Mouse (Mus musculus): ENCODE results near the gene Irak1. TPM values are rescaled to one million over a fixed set of nuclear protein-coding genes. Genes with fewer than 3 reads are reported as not detected.

The Irak1 gene
- 51.8 and 61.0 TPM in 2 replicates for polyA plus RNA-seq (2014; fragmentation: Nextera tagmentation; extraction: Ambion mirVana)

- Histone ChIP-seq H3K4me2 (peak within 1 kb of the TSS; percentile 78), H3K9ac (ENCODE audit: low read depth, low read length) (peak within 1 kb of the TSS; percentile 85), H3K27ac (ENCODE audit: low read depth, low read length) (peak within 1 kb of the TSS; percentile 77), H3K4me3 (ENCODE audit: low read depth, low read length) (peak within 1 kb of the TSS; percentile 70), H3K9me3 (ENCODE audit: control insufficient read depth, low read length) (no peaks in the 10 kb centered on the region), H3K36me3 (ENCODE audit: control insufficient read depth, insufficient read depth, low read length) (0 out of 2 replicates have a peak, but pooled peaks cover 6% of the 10 kb centered on the region), H3K4me1 (replicated peaks; ENCODE audit: control insufficient read depth, insufficient read depth, low read length) (no peaks in the 10 kb centered on the region; the same call in 1 of the 2 replicates), H3K27me3 (replicated peaks; ENCODE audit: control insufficient read depth, insufficient read depth, low read length) (peaks cover 12% of the 10 kb centered on the region)
- WGBS = 15% methylated on average over 66 of the region's 72 CpGs
- DNase-seq (ENCODE audit: low spot score) = peak; percentile 72
- peak; percentile 87 for ATAC-seq (replicated peaks; ENCODE audit: low FRiP score)
These were observed at the start of gene Irak1 for GRCm38 (mm10) chrX:74023188-74024049. Gene Irak1 (minus strand): TSS chrX:74023918.

DNA sequence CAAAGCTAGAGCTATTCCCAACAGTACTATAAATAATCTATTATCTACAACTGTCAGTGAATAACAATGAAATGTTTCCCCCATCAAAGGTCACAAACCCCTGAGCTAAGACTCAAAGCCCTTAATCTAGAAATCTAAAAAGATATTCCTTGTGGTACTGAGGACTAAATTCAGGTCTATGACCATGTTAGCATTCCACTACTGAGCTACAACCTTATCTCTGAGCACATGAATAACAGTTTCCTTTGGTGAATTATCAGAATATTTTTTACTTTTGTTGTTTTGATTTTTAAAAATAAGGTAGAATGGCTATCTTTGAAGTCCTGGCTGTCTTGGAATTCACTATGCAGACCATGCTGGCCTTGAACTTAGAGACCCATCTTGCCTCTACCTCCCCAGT, 47.1 kb upstream of the Irak1 start:
- Histone ChIP-seq H3K4me1 (replicated peaks; ENCODE audit: control insufficient read depth, insufficient read depth, low read length) (no peaks in the 10 kb centered on the region), H3K4me3 (ENCODE audit: low read depth, low read length) (no peak overlapping the region), H3K4me2 (no peak overlapping the region), H3K27ac (ENCODE audit: low read depth, low read length) (no peak overlapping the region), H3K36me3 (ENCODE audit: control insufficient read depth, insufficient read depth, low read length) (no peaks in the 10 kb centered on the region), H3K9me3 (ENCODE audit: control insufficient read depth, low read length) (no peaks in the 10 kb centered on the region), H3K9ac (ENCODE audit: low read depth, low read length) (no peak overlapping the region), H3K27me3 (replicated peaks; ENCODE audit: control insufficient read depth, insufficient read depth, low read length) (0 out of 2 replicates have a peak, but pooled peaks cover 2% of the 10 kb centered on the region)
- no peak for ATAC-seq (replicated peaks; ENCODE audit: low FRiP score)
- no peak for DNase-seq (ENCODE audit: low spot score)

DNA sequence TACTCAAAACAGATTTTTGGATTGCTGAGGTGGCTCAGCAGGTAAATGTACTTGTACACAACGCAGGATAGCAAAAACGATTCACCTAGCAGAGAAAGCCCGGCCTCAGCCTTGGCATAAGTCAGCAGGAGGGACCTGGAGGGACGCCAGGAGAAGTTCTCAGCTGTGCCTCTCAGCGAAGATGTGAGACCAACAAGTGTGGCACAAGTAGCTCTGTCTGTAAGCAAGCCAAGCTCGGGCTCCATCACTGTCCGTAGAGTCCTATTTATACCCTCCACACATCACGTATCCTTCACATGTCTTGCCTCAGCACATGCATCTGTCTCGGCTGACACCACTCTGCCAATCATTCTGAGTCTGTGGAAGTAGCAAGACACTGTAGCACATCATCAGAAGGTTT, 44.2 kb upstream of the Irak1 start:
- no peaks in the 10 kb centered on the region for H3K36me3 ChIP-seq (ENCODE audit: control insufficient read depth, insufficient read depth, low read length)
- no peaks in the 10 kb centered on the region for H3K9me3 ChIP-seq (ENCODE audit: control insufficient read depth, low read length)
- H3K27ac ChIP-seq (ENCODE audit: low read depth, low read length) = no peak overlapping the region
- DNase-seq (ENCODE audit: low spot score) (no peak), ATAC-seq (replicated peaks; ENCODE audit: low FRiP score) (no peak)
- H3K4me2 ChIP-seq = no peak overlapping the region
- 0 out of 2 replicates have a peak, but pooled peaks cover 2% of the 10 kb centered on the region for H3K27me3 ChIP-seq (replicated peaks; ENCODE audit: control insufficient read depth, insufficient read depth, low read length)
- H3K4me3 ChIP-seq (ENCODE audit: low read depth, low read length) = no peak overlapping the region
- H3K4me1 ChIP-seq (replicated peaks; ENCODE audit: control insufficient read depth, insufficient read depth, low read length) = no peaks in the 10 kb centered on the region
- no peak overlapping the region for H3K9ac ChIP-seq (ENCODE audit: low read depth, low read length)
- WGBS = 82% methylated on average over 9 of the region's 9 CpGs

- H3K9ac ChIP-seq (ENCODE audit: low read depth, low read length) = no peak overlapping the region
- no peak overlapping the region for H3K4me3 ChIP-seq (ENCODE audit: low read depth, low read length)
- no peaks in the 10 kb centered on the region for H3K36me3 ChIP-seq (ENCODE audit: control insufficient read depth, insufficient read depth, low read length)
- H3K4me2 ChIP-seq = no peak overlapping the region
- H3K4me1 ChIP-seq (replicated peaks; ENCODE audit: control insufficient read depth, insufficient read depth, low read length) = no peaks in the 10 kb centered on the region
- no peaks in the 10 kb centered on the region for H3K9me3 ChIP-seq (ENCODE audit: control insufficient read depth, low read length)
- DNase-seq (ENCODE audit: low spot score) (no peak), ATAC-seq (replicated peaks; ENCODE audit: low FRiP score) (no peak)
- H3K27me3 ChIP-seq (replicated peaks; ENCODE audit: control insufficient read depth, insufficient read depth, low read length) = peaks cover 4% of the 10 kb centered on the region; the same call in 1 of the 2 replicates
- 36% methylated on average over 1 of the region's 1 CpGs for WGBS
- H3K27ac ChIP-seq (ENCODE audit: low read depth, low read length) = no peak overlapping the region
These were observed 21.4 kb upstream of the Irak1 start for GRCm38 (mm10) chrX:74045107-74045506.

DNA sequence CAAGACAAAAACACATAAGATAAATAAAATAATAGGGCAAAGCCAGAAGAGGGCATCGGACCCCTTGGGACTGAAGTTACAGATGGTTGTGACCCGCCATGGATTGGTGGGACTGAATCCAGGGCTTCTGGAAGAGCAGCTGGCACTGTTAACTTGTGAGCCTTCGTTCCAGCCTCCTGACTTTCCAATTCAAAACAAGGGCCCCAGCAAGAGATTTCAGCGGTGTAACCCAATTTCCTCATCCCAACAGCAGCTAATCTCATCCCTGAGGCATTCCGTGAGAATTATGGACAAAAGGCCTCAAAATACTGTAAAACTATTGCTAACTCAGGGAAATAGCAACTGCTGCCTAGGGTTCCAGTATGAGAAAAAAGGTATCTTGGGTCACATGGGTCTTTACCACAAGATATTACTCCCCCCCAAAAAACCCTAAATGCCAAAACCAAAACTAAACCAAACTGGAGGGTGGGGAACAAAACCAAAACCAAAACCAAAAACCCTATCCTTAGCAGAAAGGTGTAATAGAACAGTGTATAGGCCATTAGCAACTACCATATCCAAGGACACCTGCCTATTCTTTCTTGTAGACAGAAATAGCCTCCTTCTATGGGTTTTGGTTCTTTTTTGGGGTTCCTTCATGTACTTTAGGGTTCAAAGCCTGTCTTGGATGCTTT, 14.1 kb upstream of the Irak1 start:
- no peak overlapping the region for H3K4me3 ChIP-seq (ENCODE audit: low read depth, low read length)
- peaks cover 9% of the 10 kb centered on the region; the same call in 1 of the 2 replicates for H3K36me3 ChIP-seq (ENCODE audit: control insufficient read depth, insufficient read depth, low read length)
- 89% methylated on average over 5 of the region's 5 CpGs for WGBS
- DNase-seq (ENCODE audit: low spot score) = no peak
- no peaks in the 10 kb centered on the region for H3K4me1 ChIP-seq (replicated peaks; ENCODE audit: control insufficient read depth, insufficient read depth, low read length)
- ATAC-seq (replicated peaks; ENCODE audit: low FRiP score) = no peak
- H3K27ac ChIP-seq (ENCODE audit: low read depth, low read length) = no peak overlapping the region
- no peaks in the 10 kb centered on the region for H3K9me3 ChIP-seq (ENCODE audit: control insufficient read depth, low read length)
- no peak overlapping the region for H3K4me2 ChIP-seq
- H3K27me3 ChIP-seq (replicated peaks; ENCODE audit: control insufficient read depth, insufficient read depth, low read length) = peaks cover 13% of the 10 kb centered on the region; the same call in 1 of the 2 replicates
- no peak overlapping the region for H3K9ac ChIP-seq (ENCODE audit: low read depth, low read length)

DNA sequence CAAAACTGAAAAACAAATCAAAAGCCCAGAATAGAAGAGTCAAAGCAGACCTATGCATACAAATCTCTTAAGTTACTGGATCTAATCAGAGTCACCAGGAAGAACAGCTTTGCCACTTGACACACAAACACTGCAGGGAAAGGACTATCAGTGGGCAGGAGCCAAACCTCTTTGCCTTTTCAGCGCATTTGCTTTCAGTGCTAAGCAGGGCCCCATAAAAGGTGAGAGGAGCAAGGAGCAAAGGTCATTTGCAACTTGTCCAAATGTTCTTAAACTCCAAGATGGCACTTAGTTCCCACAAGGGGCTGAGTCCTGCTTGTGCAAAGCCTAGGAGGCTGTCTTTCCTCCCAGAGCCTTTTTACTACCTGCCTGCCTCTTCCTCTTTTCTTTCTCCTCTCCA, 6.3 kb upstream of the Irak1 start:
- Histone ChIP-seq H3K9me3 (ENCODE audit: control insufficient read depth, low read length) (no peaks in the 10 kb centered on the region), H3K4me1 (replicated peaks; ENCODE audit: control insufficient read depth, insufficient read depth, low read length) (no peaks in the 10 kb centered on the region), H3K9ac (ENCODE audit: low read depth, low read length) (no peak overlapping the region), H3K36me3 (ENCODE audit: control insufficient read depth, insufficient read depth, low read length) (peaks cover 2% of the 10 kb centered on the region; the same call in 1 of the 2 replicates), H3K27me3 (replicated peaks; ENCODE audit: control insufficient read depth, insufficient read depth, low read length) (peaks cover 6% of the 10 kb centered on the region), H3K27ac (ENCODE audit: low read depth, low read length) (no peak overlapping the region), H3K4me2 (no peak overlapping the region), H3K4me3 (ENCODE audit: low read depth, low read length) (no peak overlapping the region)
- DNase-seq (ENCODE audit: low spot score) = no peak
- WGBS = 67% methylated on average over 1 of the region's 1 CpGs
- no peak for ATAC-seq (replicated peaks; ENCODE audit: low FRiP score)

DNA sequence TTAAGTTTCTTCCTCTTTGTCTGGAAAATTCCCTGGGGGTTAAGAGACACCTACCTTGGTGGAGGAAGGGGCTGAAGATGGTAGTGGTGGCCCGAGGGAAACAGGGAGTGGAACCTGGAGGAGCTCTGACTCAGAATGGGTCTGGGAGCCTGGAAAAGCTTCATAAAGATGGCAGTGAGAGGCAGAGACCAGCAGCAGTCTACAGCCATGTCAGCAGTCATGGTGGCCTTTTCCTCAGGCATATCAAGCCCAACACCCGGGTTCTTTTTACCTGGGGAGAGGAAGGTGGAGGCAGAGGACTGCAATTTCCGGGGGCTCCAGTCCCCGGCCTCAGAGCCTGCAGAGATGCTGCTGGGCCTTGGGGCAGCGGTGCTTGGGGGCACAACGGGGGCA, 927 bp downstream of the Irak1 start:
- H3K4me2 ChIP-seq = peak overlapping the region; percentile 78
- WGBS = 17% methylated on average over 6 of the region's 6 CpGs
- H3K9ac ChIP-seq (ENCODE audit: low read depth, low read length) = peak overlapping the region; percentile 85
- H3K36me3 ChIP-seq (ENCODE audit: control insufficient read depth, insufficient read depth, low read length) = peaks cover 10% of the 10 kb centered on the region; the same call in 1 of the 2 replicates
- peak overlapping the region; percentile 2; the same call in 1 of the 2 replicates for H3K27ac ChIP-seq (ENCODE audit: low read depth, low read length)
- H3K4me3 ChIP-seq (ENCODE audit: low read depth, low read length) = peak overlapping the region; percentile 70
- H3K9me3 ChIP-seq (ENCODE audit: control insufficient read depth, low read length) = no peaks in the 10 kb centered on the region
- peaks cover 12% of the 10 kb centered on the region for H3K27me3 ChIP-seq (replicated peaks; ENCODE audit: control insufficient read depth, insufficient read depth, low read length)
- peak; percentile 5; the same call in 1 of the 2 replicates for ATAC-seq (replicated peaks; ENCODE audit: low FRiP score)
- H3K4me1 ChIP-seq (replicated peaks; ENCODE audit: control insufficient read depth, insufficient read depth, low read length) = no peaks in the 10 kb centered on the region; the same call in 1 of the 2 replicates
- DNase-seq (ENCODE audit: low spot score) = no peak

DNA sequence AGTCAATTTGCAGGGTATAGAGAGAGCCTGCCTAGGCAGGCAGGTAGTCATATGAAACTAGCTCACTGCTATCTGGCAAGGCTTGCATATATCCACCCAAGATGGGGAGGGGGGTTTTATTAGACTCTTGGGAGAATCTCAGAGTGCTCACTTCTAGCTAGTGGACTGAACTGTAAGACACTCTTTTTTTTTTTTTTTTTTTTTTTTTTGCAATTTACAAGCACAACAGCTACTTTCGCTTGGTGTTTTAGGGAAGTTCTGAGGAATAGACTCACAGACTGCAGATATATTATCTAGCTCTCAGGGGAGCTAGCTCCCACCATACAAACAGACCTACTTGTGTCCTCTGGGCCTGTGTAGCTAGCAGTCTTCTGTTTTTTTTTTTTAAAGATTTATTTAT, 9.1 kb downstream of the Irak1 start:
- Histone ChIP-seq H3K36me3 (ENCODE audit: control insufficient read depth, insufficient read depth, low read length) (peaks cover 10% of the 10 kb centered on the region; the same call in 1 of the 2 replicates), H3K9me3 (ENCODE audit: control insufficient read depth, low read length) (no peaks in the 10 kb centered on the region), H3K9ac (ENCODE audit: low read depth, low read length) (no peak overlapping the region), H3K27me3 (replicated peaks; ENCODE audit: control insufficient read depth, insufficient read depth, low read length) (no peaks in the 10 kb centered on the region), H3K4me1 (replicated peaks; ENCODE audit: control insufficient read depth, insufficient read depth, low read length) (no peaks in the 10 kb centered on the region), H3K27ac (ENCODE audit: low read depth, low read length) (no peak overlapping the region), H3K4me2 (no peak overlapping the region), H3K4me3 (ENCODE audit: low read depth, low read length) (no peak overlapping the region)
- 100% methylated on average over 1 of the region's 1 CpGs for WGBS
- no peak for DNase-seq (ENCODE audit: low spot score)
- no peak for ATAC-seq (replicated peaks; ENCODE audit: low FRiP score)
